Mouse (Mus musculus) lung, embryonic 15.5 days (tissue): ENCODE data around the gene Tram2. TPM values are rescaled to one million over a fixed set of nuclear protein-coding genes. Genes with fewer than 3 reads are reported as not detected.

ENCODE experiments used
- ATAC-seq: fragments of 200-750 bp; cut with Nextera tagmentation; 2 replicates; pipeline ENCODE4 v1.8.0; 2017; ENCODE audit warnings: moderate number of reproducible peaks, borderline replicate concordance; ENCODE audit not compliant: low FRiP score, low TSS enrichment; ENCODE audit errors: extremely low read depth
- H3K27ac ChIP-seq: fragments of 300-500 bp; sonication (generic); 2 replicates; pipeline ENCODE4 v1.5.1; 2015; ENCODE audit warnings: moderate library complexity, mild to moderate bottlenecking, inconsistent platforms
- H3K27me3 ChIP-seq: fragments of 300-500 bp; sonication (generic); 2 replicates; pipeline ENCODE4 v1.6.1; 2015; ENCODE audit warnings: inconsistent platforms
- H3K36me3 ChIP-seq: fragments of 300-500 bp; sonication (generic); 2 replicates; pipeline ENCODE4 v1.6.1; 2015; ENCODE audit warnings: inconsistent platforms
- H3K4me1 ChIP-seq: fragments of 300-500 bp; sonication (generic); 2 replicates; pipeline ENCODE4 v1.6.1; 2015; ENCODE audit warnings: inconsistent platforms
- H3K4me2 ChIP-seq: fragments of 300-500 bp; sonication (generic); 2 replicates; pipeline ENCODE4 v1.6.1; 2015; ENCODE audit warnings: inconsistent platforms, mild to moderate bottlenecking, moderate library complexity
- H3K4me3 ChIP-seq: fragments of 300-500 bp; sonication (generic); 2 replicates; pipeline ENCODE4 v1.5.1; 2015; ENCODE audit warnings: mild to moderate bottlenecking, inconsistent platforms
- H3K9ac ChIP-seq: fragments of 300-500 bp; sonication (generic); 2 replicates; pipeline ENCODE4 v1.6.1; 2015; ENCODE audit warnings: inconsistent platforms
- H3K9me3 ChIP-seq: fragments of 300-500 bp; sonication (generic); 2 replicates; pipeline ENCODE4 v1.6.1; 2016; ENCODE audit warnings: inconsistent platforms
- WGBS: fragments of 180-500 bp; shearing (Covaris S2); methylation state at CpG from one replicate; pipeline ENCODE4 v1.1.7; 2015; 5-methylcytosine and 5-hydroxymethylcytosine counted together
- polyA plus RNA-seq: library from polyadenylated mRNA; unstranded; fragments of >200 nt; fragmentation: Nextera tagmentation; extraction: Ambion mirVana; gene quantifications from 2 replicates; pipeline ENCODE4 v1.2.1, GENCODE M21; 2015

The Tram2 gene
- polyA plus RNA-seq, 1 experiment from 2014 or later = 8.0 TPM

- no peak for ATAC-seq
- Histone ChIP-seq H3K4me3 (no peak overlapping the region), H3K27ac (no peak overlapping the region), H3K27me3 (no peaks in the 10 kb centered on the region), H3K4me1 (no peaks in the 10 kb centered on the region), H3K4me2 (no peak overlapping the region), H3K9me3 (no peaks in the 10 kb centered on the region), H3K9ac (no peak overlapping the region), H3K36me3 (peaks cover 9% of the 10 kb centered on the region; the same call in 1 of the 2 replicates)
- 75% methylated on average over 5 of the region's 5 CpGs for WGBS
These were observed 19.5 kb downstream of the Tram2 start for GRCm38 (mm10) chr1:21059385-21060109.

GRCm38 (mm10) chr1:21053009-21053408 lies 26.0 kb downstream of the Tram2 start:
- Histone ChIP-seq H3K36me3 (no peaks in the 10 kb centered on the region), H3K27ac (peak overlapping the region; percentile 33; the same call in 1 of the 2 replicates), H3K9ac (no peak overlapping the region), H3K9me3 (no peaks in the 10 kb centered on the region), H3K4me1 (peaks cover 27% of the 10 kb centered on the region), H3K4me2 (no peak overlapping the region), H3K4me3 (no peak overlapping the region), H3K27me3 (no peaks in the 10 kb centered on the region)
- 43% methylated on average over 9 of the region's 9 CpGs for whole genome bisulfite sequencing
- ATAC-seq = no peak

GRCm38 (mm10) chr1:21052608-21053007 lies 26.4 kb downstream of the Tram2 start:
- Histone ChIP-seq H3K9me3 (no peaks in the 10 kb centered on the region), H3K27me3 (no peaks in the 10 kb centered on the region), H3K9ac (no peak overlapping the region), H3K4me3 (no peak overlapping the region), H3K4me2 (no peak overlapping the region), H3K36me3 (no peaks in the 10 kb centered on the region), H3K27ac (peak overlapping the region; percentile 33), H3K4me1 (peaks cover 27% of the 10 kb centered on the region)
- peak; percentile 47; the same call in 1 of the 2 replicates for ATAC-seq
- WGBS = 25% methylated on average over 5 of the region's 5 CpGs

- no peak for ATAC-seq
These were observed 26.9 kb downstream of the Tram2 start for GRCm38 (mm10) chr1:21052132-21052545.

GRCm38 (mm10) chr1:21049005-21049404 lies 30.0 kb downstream of the Tram2 start:
- H3K27me3 ChIP-seq = no peaks in the 10 kb centered on the region
- ATAC-seq = no peak
- peaks cover 27% of the 10 kb centered on the region for H3K4me1 ChIP-seq
- H3K4me3 ChIP-seq = no peak overlapping the region
- H3K9ac ChIP-seq = no peak overlapping the region
- no peak overlapping the region for H3K27ac ChIP-seq
- no peaks in the 10 kb centered on the region for H3K9me3 ChIP-seq
- 90% methylated on average over 5 of the region's 5 CpGs for WGBS
- no peak overlapping the region for H3K4me2 ChIP-seq
- H3K36me3 ChIP-seq = no peaks in the 10 kb centered on the region

More at GRCm38 (mm10) chr1:21052132-21052545, 26.9 kb downstream of the Tram2 start:
- no peak overlapping the region for H3K9ac ChIP-seq
- H3K9me3 ChIP-seq = no peaks in the 10 kb centered on the region
- no peak overlapping the region for H3K4me3 ChIP-seq
- no peaks in the 10 kb centered on the region for H3K27me3 ChIP-seq
- H3K27ac ChIP-seq = peak overlapping the region; percentile 33; the same call in 1 of the 2 replicates
- no peaks in the 10 kb centered on the region for H3K36me3 ChIP-seq
- peaks cover 27% of the 10 kb centered on the region for H3K4me1 ChIP-seq
- whole genome bisulfite sequencing = 19% methylated on average over 5 of the region's 5 CpGs
- H3K4me2 ChIP-seq = no peak overlapping the region

- H3K9me3 ChIP-seq = no peaks in the 10 kb centered on the region
- peaks cover 23% of the 10 kb centered on the region for H3K4me1 ChIP-seq
- 68% methylated on average over 8 of the region's 8 CpGs for WGBS
- H3K9ac ChIP-seq = no peak overlapping the region
- H3K36me3 ChIP-seq = no peaks in the 10 kb centered on the region
- H3K4me3 ChIP-seq = no peak overlapping the region
- H3K27ac ChIP-seq = no peak overlapping the region
- ATAC-seq = no peak
- H3K27me3 ChIP-seq = no peaks in the 10 kb centered on the region
- H3K4me2 ChIP-seq = no peak overlapping the region
These were observed 30.6 kb downstream of the Tram2 start for GRCm38 (mm10) chr1:21048402-21048801.

- 0 out of 2 replicates have a peak, but pooled peaks cover 3% of the 10 kb centered on the region for H3K4me1 ChIP-seq
- H3K4me3 ChIP-seq = no peak overlapping the region
- no peaks in the 10 kb centered on the region for H3K9me3 ChIP-seq
- no peaks in the 10 kb centered on the region for H3K36me3 ChIP-seq
- H3K27me3 ChIP-seq = no peaks in the 10 kb centered on the region
- no peak overlapping the region for H3K9ac ChIP-seq
- WGBS = 89% methylated on average over 7 of the region's 7 CpGs
- ATAC-seq = no peak
- no peak overlapping the region for H3K27ac ChIP-seq
- H3K4me2 ChIP-seq = no peak overlapping the region
These were observed 36.6 kb downstream of the Tram2 start for GRCm38 (mm10) chr1:21042461-21042860.

GRCm38 (mm10) chr1:21040610-21041326 lies 38.3 kb downstream of the Tram2 start:
- H3K4me1 ChIP-seq = 0 out of 2 replicates have a peak, but pooled peaks cover 3% of the 10 kb centered on the region
- 37% methylated on average over 7 of the region's 7 CpGs for WGBS
- no peak overlapping the region for H3K27ac ChIP-seq
- H3K9ac ChIP-seq = no peak overlapping the region
- no peak for ATAC-seq
- no peak overlapping the region for H3K4me2 ChIP-seq
- H3K27me3 ChIP-seq = no peaks in the 10 kb centered on the region
- H3K4me3 ChIP-seq = no peak overlapping the region
- H3K9me3 ChIP-seq = no peaks in the 10 kb centered on the region
- no peaks in the 10 kb centered on the region for H3K36me3 ChIP-seq

GRCm38 (mm10) chr1:21040173-21040572 lies 38.9 kb downstream of the Tram2 start:
- H3K36me3 ChIP-seq = no peaks in the 10 kb centered on the region
- 0 out of 2 replicates have a peak, but pooled peaks cover 3% of the 10 kb centered on the region for H3K4me1 ChIP-seq
- no peak overlapping the region for H3K4me3 ChIP-seq
- no peak overlapping the region for H3K9ac ChIP-seq
- no peak for ATAC-seq
- H3K4me2 ChIP-seq = no peak overlapping the region
- H3K27ac ChIP-seq = no peak overlapping the region
- WGBS = 74% methylated on average over 7 of the region's 7 CpGs
- H3K9me3 ChIP-seq = no peaks in the 10 kb centered on the region
- H3K27me3 ChIP-seq = no peaks in the 10 kb centered on the region

- Histone ChIP-seq H3K9ac (no peak overlapping the region), H3K4me1 (0 out of 2 replicates have a peak, but pooled peaks cover 3% of the 10 kb centered on the region), H3K4me2 (no peak overlapping the region), H3K27ac (no peak overlapping the region), H3K9me3 (no peaks in the 10 kb centered on the region), H3K27me3 (no peaks in the 10 kb centered on the region), H3K36me3 (no peaks in the 10 kb centered on the region), H3K4me3 (no peak overlapping the region)
- no peak for ATAC-seq
- 91% methylated on average over 3 of the region's 3 CpGs for WGBS
These were observed 39.5 kb downstream of the Tram2 start for GRCm38 (mm10) chr1:21039564-21039963.

- Histone ChIP-seq H3K36me3 (no peaks in the 10 kb centered on the region), H3K9ac (no peak overlapping the region), H3K4me3 (no peak overlapping the region), H3K27me3 (no peaks in the 10 kb centered on the region), H3K27ac (no peak overlapping the region), H3K9me3 (no peaks in the 10 kb centered on the region), H3K4me2 (no peak overlapping the region), H3K4me1 (0 out of 2 replicates have a peak, but pooled peaks cover 3% of the 10 kb centered on the region)
- 74% methylated on average over 6 of the region's 6 CpGs for WGBS
- ATAC-seq = no peak
These were observed 41.0 kb downstream of the Tram2 start for GRCm38 (mm10) chr1:21037881-21038601.
